Mouse (Mus musculus): Measurements from ENCODE around the gene 0610030E20Rik. TPM values are rescaled to one million over a fixed set of nuclear protein-coding genes. Genes with fewer than 3 reads are reported as not detected.

The 0610030E20Rik gene
- polyA plus RNA-seq, 1 experiment = 16.9 TPM

DNA sequence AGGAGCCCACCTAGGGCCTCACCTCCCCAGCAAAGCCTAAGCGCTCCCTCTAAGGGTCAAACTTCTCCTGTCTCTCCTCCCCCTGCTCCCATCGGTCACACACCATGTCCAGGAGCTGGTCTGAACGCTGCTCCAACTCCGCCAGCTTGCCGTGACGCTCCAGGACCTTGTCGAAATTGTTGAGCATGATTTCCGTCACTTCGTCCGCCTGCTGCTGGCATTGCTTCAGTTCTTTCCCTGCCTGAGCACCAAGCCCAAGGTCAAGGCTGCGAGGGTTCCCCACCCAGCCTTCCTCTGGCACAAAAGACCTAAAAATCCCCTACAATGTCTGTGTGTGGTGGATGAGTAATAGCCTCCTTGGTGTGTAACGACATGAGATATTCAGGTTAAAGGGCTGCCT lies 23.0 kb downstream of the 0610030E20Rik start:
- no peak for DNase-seq (ENCODE audit: low read depth)

DNA sequence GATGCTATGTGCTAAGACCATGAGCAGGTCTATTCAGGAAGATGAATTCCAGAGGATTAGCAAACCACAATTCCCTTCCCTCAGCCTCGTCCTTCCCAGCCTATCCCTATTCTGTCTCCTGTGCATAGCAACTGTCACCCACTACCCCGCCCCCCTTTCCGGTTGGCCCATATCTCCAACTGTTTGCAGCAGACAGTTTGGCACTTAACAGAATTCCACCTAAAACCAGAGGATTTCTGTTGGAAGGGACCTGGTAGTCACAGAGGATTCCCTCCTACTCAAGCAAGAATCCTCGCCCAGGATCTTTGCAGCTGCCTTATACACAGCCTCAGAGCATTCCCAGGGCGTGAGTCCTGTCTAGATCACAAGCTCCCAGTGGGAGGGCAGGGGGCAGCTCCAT lies 24.0 kb downstream of the 0610030E20Rik start:
- no peak for DNase-seq (ENCODE audit: low read depth)

DNA sequence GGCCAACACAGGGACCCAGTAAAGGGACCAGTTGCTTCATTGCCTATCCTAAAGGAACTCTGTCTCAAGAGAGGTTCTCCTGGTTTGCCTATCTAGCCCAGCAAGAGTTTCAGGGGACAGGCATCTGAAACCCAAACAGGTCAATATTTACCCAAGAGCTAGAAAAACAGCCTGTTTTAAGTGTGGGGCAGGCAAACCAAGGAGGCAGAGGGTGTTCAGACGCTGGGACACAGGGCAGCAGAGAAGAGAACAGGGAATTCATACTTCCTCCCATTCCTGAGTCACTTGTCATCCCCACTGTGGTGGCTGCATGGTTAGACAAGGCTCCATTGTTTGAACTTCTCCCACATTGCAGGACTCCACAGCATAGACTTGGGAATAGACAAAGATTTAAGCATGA lies 24.5 kb downstream of the 0610030E20Rik start:
- no peak for DNase-seq (ENCODE audit: low read depth)

GRCm38 (mm10) chr6:72373184-72373583 lies 26.1 kb downstream of the 0610030E20Rik start:
- DNase-seq (ENCODE audit: low read depth) = no peak

GRCm38 (mm10) chr6:72374206-72374605 lies 27.1 kb downstream of the 0610030E20Rik start:
- no peak for DNase-seq (ENCODE audit: low read depth)

DNA sequence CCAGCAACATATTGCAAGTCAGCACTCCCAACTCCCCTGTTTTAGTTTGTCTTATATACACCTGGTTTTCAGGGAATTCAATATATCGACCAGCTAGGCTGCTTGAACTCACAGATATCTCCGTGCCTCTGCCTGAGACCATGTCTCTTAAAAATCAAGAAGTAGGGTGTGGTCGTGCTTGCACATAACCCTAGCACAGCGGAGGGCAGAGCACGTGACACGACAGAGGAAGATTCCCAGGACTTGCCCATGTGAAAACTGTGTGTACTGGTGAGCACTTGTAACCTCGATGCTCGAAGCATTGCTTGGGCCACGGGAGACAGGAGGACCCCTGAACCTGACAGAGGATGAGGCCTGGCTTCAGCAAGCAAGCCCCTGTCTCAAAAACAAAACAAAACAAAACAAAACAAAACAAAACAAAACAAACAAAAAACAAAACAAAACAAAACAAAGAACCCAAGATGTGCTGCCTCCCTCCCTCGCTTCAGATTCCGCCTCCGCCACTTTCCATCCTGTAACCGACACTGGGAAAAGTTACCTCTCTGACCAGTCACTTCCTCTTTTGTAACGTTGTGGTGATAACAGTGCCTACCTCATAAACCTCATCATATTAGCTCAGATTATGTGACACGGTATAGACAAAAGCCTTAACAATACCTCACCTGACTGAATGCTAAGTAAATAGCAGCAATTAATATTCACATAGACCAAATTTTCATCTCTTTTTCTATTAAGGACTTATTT lies 27.9 kb downstream of the 0610030E20Rik start:
- DNase-seq (ENCODE audit: low read depth) = no peak

GRCm38 (mm10) chr6:72378510-72379234 lies 31.6 kb downstream of the 0610030E20Rik start:
- DNase-seq (ENCODE audit: low read depth) = no peak

DNA sequence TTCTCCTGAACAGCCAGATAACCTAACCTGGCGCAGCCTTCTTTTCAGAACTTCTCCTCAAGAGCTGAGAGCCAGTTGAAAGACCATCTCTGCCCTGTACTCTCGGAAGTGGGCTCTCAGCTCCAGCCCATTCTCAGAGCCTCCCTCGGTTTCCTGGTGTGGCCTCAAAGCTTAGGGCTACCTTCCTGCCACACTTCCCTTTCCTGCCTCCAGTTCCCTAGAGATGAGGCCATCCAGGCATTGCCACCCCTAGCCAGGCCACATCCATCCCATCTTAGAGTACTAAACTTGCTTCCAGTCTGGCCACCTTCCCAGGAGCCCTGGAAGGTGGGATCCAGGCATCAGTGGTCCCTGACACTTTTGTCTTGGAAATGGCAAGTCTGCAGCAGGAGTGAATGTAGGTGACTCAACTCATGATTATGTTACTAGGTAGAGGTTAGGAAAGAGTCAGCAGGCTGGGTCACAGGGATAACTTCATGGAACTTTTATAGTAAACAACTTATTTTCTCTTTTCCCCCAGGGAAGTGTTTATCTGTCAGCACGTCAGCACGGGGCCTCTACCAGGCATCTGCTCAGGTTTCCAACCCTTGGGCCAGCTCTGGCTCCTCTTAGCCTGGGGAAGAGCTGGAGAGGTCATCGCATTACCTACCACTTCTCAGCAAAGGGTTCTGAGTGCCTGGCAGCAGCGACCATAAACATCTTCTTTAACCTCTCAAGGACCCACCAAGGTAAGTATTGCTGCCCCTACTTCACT lies 32.4 kb downstream of the 0610030E20Rik start:
- no peak for DNase-seq (ENCODE audit: low read depth)

- DNase-seq (ENCODE audit: low read depth) = no peak
Observed at GRCm38 (mm10) chr6:72380131-72380770, 33.1 kb downstream of the 0610030E20Rik start, which contains the start of gene Vamp5. Vamp5 (minus strand) TSS chr6:72380468.

DNA sequence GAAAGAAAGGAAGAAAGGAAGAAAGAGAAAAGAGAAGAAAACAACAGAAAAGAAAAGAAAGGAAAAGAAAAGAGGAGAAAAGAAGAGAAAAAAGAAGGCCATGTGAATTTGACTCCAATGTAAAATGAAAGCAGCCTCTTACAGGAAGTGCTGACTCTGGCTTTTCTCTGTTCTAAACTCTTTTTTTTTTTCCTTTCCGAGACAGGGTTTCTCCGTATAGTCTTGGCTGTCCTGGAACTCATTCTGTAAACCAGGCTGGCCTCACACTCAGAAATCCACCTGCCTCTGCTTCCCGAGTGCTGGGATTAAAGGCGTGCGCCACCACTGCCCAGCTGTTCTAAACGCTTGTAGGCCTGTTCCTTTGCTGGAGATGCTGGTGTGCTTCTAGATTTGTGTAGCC lies 35.4 kb downstream of the 0610030E20Rik start:
- no peak for DNase-seq (ENCODE audit: low read depth)

DNA sequence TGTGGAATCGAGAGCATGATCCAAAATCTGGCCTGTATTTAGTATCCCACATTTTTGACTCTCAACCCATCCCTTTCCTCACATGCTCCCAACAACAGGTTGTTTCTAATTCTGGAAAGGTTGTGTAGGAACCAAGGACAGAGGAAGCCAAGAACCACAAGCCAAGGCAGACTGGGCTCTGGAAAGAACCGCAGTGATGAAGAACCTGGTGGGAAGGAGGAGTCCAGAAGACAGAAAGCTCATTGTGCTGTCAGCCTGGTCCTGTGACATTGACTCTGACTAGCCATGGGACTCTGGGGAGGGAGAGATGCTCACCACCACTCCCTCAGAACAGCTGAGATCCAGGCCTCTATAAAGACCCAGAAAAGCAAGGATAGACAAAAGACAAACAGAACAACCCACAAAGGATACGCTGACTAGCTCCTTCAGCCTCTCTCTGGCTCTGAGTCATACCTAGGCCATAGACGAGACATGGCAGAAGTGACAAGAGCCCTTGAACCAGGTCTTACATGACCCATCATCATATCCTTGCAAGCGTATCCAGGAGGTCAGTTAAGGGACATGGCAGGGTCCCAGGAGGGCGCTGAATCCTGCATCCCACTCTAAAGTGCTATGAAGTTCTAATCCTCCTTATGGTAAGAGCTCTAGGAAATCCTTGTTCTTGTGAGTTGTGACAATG lies 36.2 kb downstream of the 0610030E20Rik start:
- no peak for DNase-seq (ENCODE audit: low read depth)

DNA sequence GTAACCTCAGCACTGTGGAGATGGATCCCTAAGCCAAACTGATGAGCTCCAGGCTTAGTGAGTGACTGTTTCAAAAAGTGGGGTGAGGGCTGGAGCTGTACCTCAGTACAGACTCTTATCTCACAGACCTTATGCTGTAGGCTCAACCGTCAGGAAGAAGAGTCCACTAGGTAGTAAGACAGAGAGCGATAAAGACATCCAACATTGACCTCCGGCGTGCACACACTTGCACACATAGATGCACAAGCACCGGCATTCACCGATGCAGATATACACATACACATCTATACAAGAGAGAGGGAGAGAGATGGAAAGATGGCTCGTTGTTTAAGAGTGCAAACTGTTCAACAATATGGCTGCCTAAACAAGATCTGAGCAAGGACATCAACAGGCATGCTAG lies 36.8 kb downstream of the 0610030E20Rik start:
- DNase-seq (ENCODE audit: low read depth) = no peak

DNA sequence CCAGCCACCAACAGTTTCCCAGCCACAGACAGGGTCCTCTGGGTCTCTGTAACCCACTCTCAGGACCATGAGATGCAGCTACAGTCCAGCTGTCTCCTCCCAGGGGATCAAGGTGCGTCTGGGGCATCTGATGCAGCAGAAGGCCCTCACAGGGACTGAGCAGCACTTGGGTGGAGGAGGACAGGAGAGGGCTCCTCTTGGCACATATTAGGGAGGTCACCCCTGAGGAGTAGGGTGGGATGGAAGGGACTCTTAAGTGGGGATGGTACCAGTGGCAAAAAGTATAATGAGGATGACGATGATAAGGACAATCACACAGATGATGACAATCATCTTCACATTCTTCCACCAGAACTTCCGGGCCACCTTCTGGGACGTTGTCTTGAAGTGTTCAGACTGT lies 38.1 kb downstream of the 0610030E20Rik start:
- DNase-seq (ENCODE audit: low read depth) = no peak

- DNase-seq (ENCODE audit: low read depth) = no peak
Observed at GRCm38 (mm10) chr6:72386561-72386960, 39.4 kb downstream of the 0610030E20Rik start.

DNA sequence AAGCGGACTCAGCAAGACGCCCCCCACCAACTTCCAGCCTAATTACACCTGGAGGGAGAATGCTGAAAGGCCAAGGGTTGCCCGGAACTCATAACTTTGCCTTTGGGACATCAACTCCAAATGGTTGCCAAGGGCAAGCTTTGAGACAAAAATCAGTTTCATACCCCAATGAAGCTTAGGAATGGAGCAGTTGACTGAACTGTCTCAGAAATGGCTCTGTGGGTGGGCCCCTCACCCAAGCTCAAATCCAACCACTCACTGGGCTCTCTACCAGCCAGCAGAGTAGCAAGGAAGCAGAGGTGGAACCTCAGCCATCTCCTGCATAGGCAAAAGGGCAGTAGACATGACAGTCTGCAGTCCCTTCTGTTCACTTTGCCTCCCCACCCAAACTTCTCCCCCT lies 40.7 kb downstream of the 0610030E20Rik start:
- no peak for DNase-seq (ENCODE audit: low read depth)

DNA sequence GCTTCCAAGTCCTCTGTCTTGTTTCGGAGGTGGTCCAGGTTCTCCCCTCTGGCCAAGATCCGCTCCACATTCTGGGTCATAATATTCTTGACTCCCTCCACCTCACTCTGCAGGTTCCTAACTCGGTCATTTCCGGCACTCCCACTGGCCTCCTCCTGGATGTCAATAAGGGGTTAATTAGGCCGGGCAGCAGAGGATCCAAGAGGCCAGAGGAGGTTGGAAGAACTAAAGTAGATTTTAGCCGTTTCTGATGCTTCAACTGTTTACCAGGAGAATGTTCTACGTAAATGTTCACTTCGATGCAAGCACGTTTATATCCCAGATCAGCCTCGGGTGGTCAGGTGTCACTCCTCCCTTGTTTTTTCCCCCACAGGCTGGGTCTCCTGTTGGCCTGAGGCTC lies 41.1 kb downstream of the 0610030E20Rik start:
- DNase-seq (ENCODE audit: low read depth) = no peak

GRCm38 (mm10) chr6:72388791-72389329 lies 41.7 kb downstream of the 0610030E20Rik start:
- DNase-seq (ENCODE audit: low read depth) = no peak

- DNase-seq (ENCODE audit: low read depth) = no peak
Observed at GRCm38 (mm10) chr6:72389471-72389940, 42.4 kb downstream of the 0610030E20Rik start.

DNA sequence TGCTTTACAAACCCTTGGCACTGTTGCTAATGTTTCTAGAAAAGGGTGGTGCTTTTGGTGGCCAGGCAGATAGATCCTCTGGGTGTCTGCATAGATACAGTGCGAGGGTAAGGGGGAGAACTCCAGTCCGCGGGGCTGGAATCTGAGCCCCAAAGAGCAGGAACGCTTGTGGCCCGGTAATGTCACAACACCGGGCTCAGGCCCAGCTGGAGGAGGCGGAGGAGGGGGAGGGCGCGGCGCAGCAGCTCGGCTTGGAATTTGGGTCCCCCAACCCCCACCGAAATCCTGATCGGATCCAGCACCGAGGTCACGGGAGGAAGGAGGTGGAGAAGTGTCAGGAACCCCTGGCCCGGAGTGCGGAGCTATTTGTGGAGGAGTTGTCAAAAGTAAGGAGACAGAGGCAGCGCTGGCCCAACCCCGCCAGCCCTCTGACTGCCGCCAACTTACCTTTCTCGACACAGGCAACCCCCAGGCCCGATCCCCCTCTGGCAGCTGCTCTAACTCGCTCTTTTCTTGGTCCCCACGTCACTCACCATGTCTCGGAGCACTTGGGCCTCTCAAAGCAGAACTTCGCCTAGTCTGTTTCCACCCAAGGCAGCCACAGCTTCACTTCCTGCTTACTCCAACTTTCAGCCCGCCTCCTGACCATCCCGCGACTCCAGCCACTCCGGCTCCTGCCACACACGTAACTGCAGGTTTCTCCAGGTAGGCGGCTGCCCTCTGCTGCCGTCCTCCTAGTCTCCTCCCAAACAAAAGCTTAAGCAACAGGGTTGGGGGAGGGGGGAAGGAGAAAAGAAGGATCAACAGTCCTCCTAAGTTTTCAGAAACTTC lies 43.0 kb downstream of the 0610030E20Rik start, which contains the start of gene Vamp8:
Vamp8 (minus strand) TSS at position 763 of the 831 bp plus-strand sequence.
- no peak for DNase-seq (ENCODE audit: low read depth)

Data from gonadal fat pad, adult 2 months (tissue).